Mouse (Mus musculus): ENCODE measurements around the gene Apol11a. TPM values are rescaled to one million over a fixed set of nuclear protein-coding genes. Genes with fewer than 3 reads are reported as not detected.
A peak's percentile ranks its signal among the peaks of the same experiment; 100 is the strongest.
"Not testable (repeated sequence)": the region's sequence is repeated elsewhere in the genome, so short reads cannot be mapped to it uniquely, and the experiment has no call there.

The Apol11a gene
- polyA plus RNA-seq, 1 experiment from 2014 or later, result not detected

DNA sequence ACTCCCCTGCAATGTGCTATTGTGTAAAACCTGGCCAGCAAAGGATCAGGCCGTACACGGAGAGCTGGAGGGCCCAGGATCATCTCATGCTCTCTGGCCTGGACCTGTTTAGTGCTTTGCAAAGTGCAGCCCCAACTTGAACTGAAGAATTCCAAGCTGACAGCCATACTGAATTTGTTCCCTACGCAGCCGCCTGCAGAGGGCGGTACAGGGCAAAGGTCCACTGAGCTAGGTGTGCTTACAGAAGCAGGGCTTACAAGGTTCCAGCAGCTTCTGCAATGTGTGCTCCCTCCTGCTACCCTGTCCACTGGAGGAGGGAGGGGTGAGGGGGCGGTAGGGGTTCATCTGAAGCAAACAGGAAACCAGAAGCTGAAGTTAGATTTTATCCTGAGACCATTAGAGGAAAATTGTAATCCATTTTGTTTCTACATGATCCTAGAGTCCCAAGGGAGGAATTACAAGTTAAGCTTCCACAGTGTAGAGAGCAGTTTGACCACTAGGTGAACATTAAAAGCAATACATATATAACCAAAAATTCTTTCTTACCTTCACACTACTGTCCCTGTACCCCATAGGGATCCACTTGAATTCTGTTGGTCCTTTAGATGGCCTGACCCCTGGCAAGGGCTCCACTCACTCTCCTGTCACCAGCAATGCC, 15.2 kb downstream of the Apol11a start:
- peak; percentile 74 for DNase-seq
- H3K36me3 ChIP-seq (ENCODE audit: insufficient read depth); H3K4me3 ChIP-seq (ENCODE audit: low read depth, low read length); H3K9me3 ChIP-seq (ENCODE audit: low read depth, low read length); H3K27ac ChIP-seq (ENCODE audit: low read depth); ATAC-seq (ENCODE audit: insufficient read depth); H3K27me3 ChIP-seq (ENCODE audit: insufficient read depth, low read length); H3K9ac ChIP-seq; H3K4me1 ChIP-seq (ENCODE audit: insufficient read depth); H3K4me2 ChIP-seq: not testable (repeated sequence)
- peak; percentile 73 for TF ChIP-seq CTCF (IDR thresholded peaks at IDR 0.05; ENCODE audit: low read depth)
- WGBS, result 8% methylated on average over 6 of the region's 6 CpGs

DNA sequence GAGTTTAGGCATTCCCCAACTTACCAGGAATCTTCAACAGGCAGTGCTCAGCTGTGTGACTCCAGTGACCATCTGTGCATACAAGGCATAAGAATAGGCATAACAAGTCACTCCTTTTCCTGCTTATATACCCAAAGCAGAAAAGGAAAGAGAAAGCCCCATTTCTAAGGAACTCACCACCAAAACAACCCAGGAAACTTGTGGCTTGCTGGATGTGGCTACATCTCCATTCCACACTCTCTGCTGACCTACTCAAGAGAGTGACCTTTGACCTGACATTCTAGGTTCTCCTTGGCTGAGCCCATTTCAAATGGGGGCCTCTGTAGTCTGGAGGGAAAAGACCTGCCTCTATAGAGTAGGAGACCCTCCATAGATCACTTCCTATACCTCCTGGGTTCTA, 25.1 kb downstream of the Apol11a start, which contains the start of gene Apol7c:
Gene Apol7c (minus strand): TSS at position 101 of the 400 bp plus-strand sequence.
- Histone ChIP-seq H3K36me3 (ENCODE audit: insufficient read depth) (no peaks in the 10 kb centered on the region), H3K27me3 (ENCODE audit: insufficient read depth, low read length) (no peaks in the 10 kb centered on the region), H3K9me3 (ENCODE audit: low read depth, low read length) (no peaks in the 10 kb centered on the region), H3K4me2 (no peak within 1 kb of the TSS), H3K4me1 (ENCODE audit: insufficient read depth) (no peaks in the 10 kb centered on the region), H3K27ac (ENCODE audit: low read depth) (no peak within 1 kb of the TSS), H3K4me3 (ENCODE audit: low read depth, low read length) (no peak within 1 kb of the TSS), H3K9ac (no peak within 1 kb of the TSS)
- DNase-seq (no peak), ATAC-seq (ENCODE audit: insufficient read depth) (no peak)
- no peak for TF ChIP-seq CTCF (IDR thresholded peaks at IDR 0.05; ENCODE audit: low read depth)

DNA sequence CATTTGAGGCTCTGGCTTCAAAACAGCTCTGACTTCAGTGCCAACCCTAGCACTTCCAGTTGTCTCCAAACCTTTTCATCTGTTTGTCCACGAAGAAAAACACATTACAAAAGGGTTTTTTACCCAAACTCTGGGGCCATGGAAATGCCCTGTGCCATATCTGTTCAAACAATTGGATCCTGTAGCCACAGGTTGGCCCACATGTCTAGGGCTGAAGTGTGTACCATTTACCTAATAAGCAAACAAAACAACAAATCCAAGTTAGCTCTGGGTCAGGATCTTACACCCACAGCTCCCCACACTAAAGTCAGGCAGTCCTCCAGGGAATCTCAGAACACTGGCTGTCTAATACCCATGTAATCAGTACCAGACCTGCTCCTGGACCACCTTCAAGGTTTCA, 31.1 kb downstream of the Apol11a start:
- not testable (repeated sequence) for H3K4me3 ChIP-seq (ENCODE audit: low read depth, low read length); H3K27me3 ChIP-seq (ENCODE audit: insufficient read depth, low read length); H3K9me3 ChIP-seq (ENCODE audit: low read depth, low read length); H3K36me3 ChIP-seq (ENCODE audit: insufficient read depth); ATAC-seq (ENCODE audit: insufficient read depth); H3K4me2 ChIP-seq; H3K27ac ChIP-seq (ENCODE audit: low read depth); DNase-seq; H3K9ac ChIP-seq; H3K4me1 ChIP-seq (ENCODE audit: insufficient read depth)
- WGBS, result 28% methylated on average over 1 of the region's 1 CpGs

- H3K9me3 ChIP-seq (ENCODE audit: low read depth, low read length), result no peaks in the 10 kb centered on the region
- H3K27me3 ChIP-seq (ENCODE audit: insufficient read depth, low read length), result no peaks in the 10 kb centered on the region
- no peak within 1 kb of the TSS for H3K4me3 ChIP-seq (ENCODE audit: low read depth, low read length)
- H3K4me1 ChIP-seq (ENCODE audit: insufficient read depth), result no peaks in the 10 kb centered on the region
- no peak within 1 kb of the TSS for H3K27ac ChIP-seq (ENCODE audit: low read depth)
- no peak for TF ChIP-seq CTCF (IDR thresholded peaks at IDR 0.05; ENCODE audit: low read depth)
- no peak for DNase-seq
- H3K4me2 ChIP-seq, result no peak within 1 kb of the TSS
- H3K36me3 ChIP-seq (ENCODE audit: insufficient read depth), result no peaks in the 10 kb centered on the region
- no peak within 1 kb of the TSS for H3K9ac ChIP-seq
- ATAC-seq (ENCODE audit: insufficient read depth), result no peak
Observed at GRCm38 (mm10) chr15:77561792-77562191, 53.7 kb downstream of the Apol11a start, which contains the start of gene 1700025B11Rik. Gene 1700025B11Rik (minus strand): TSS chr15:77561892.

- TF ChIP-seq CTCF (IDR thresholded peaks at IDR 0.05; ENCODE audit: low read depth), result no peak
- Histone ChIP-seq H3K9ac (no peak overlapping the region), H3K4me3 (ENCODE audit: low read depth, low read length) (no peak overlapping the region), H3K4me1 (ENCODE audit: insufficient read depth) (no peaks in the 10 kb centered on the region), H3K9me3 (ENCODE audit: low read depth, low read length) (no peaks in the 10 kb centered on the region), H3K27me3 (ENCODE audit: insufficient read depth, low read length) (no peaks in the 10 kb centered on the region), H3K4me2 (no peak overlapping the region), H3K27ac (ENCODE audit: low read depth) (no peak overlapping the region), H3K36me3 (ENCODE audit: insufficient read depth) (no peaks in the 10 kb centered on the region)
- ATAC-seq (ENCODE audit: insufficient read depth) (no peak), DNase-seq (no peak)
Observed at GRCm38 (mm10) chr15:77563219-77563618, 55.1 kb downstream of the Apol11a start.

Other genes starting within 250 kb of the Apol11a start
- gene Rbfox2, start 201.3 kb upstream of the Apol11a start, polyA plus RNA-seq (2014; fragmentation: Nextera tagmentation; extraction: Ambion mirVana), result 51.9 and 55.8 TPM in 2 replicates
- not detected in 2 replicates for gene Apol7a, start 109.2 kb upstream of the Apol11a start, polyA plus RNA-seq (2014; fragmentation: Nextera tagmentation; extraction: Ambion mirVana)
- gene Apol9a, start 97.1 kb upstream of the Apol11a start, polyA plus RNA-seq (2014; fragmentation: Nextera tagmentation; extraction: Ambion mirVana), result not detected in 2 replicates
- gene Apol7b, start 60.8 kb upstream of the Apol11a start, polyA plus RNA-seq (2014; fragmentation: Nextera tagmentation; extraction: Ambion mirVana), result not detected in 2 replicates
- gene Apol10a, start 31.2 kb upstream of the Apol11a start, polyA plus RNA-seq (2014; fragmentation: Nextera tagmentation; extraction: Ambion mirVana), result not detected in 2 replicates
- gene Apol7c, start 25.0 kb downstream of the Apol11a start, polyA plus RNA-seq (2014; fragmentation: Nextera tagmentation; extraction: Ambion mirVana), result not detected in 2 replicates
- not detected in 2 replicates for gene 1700025B11Rik, start 53.6 kb downstream of the Apol11a start, polyA plus RNA-seq (2014; fragmentation: Nextera tagmentation; extraction: Ambion mirVana)
- 0.08 TPM in 1 of 2 replicates, not detected in the other for gene Apol10b, start 87.9 kb downstream of the Apol11a start, polyA plus RNA-seq (2014; fragmentation: Nextera tagmentation; extraction: Ambion mirVana)
- not detected in 2 replicates for gene Gm36245, start 91.0 kb downstream of the Apol11a start, polyA plus RNA-seq (2014; fragmentation: Nextera tagmentation; extraction: Ambion mirVana)
- gene Apol11b, start 135.0 kb downstream of the Apol11a start, polyA plus RNA-seq (2014; fragmentation: Nextera tagmentation; extraction: Ambion mirVana), result 0.09 TPM in 1 of 2 replicates, not detected in the other
- gene Apol7e, start 190.6 kb downstream of the Apol11a start, polyA plus RNA-seq (2014; fragmentation: Nextera tagmentation; extraction: Ambion mirVana), result not detected in 2 replicates
- gene Apol9b, start 220.8 kb downstream of the Apol11a start, polyA plus RNA-seq (2014; fragmentation: Nextera tagmentation; extraction: Ambion mirVana), result not detected in 2 replicates
- not detected in 2 replicates for gene Apol8, start 248.7 kb downstream of the Apol11a start, polyA plus RNA-seq (2014; fragmentation: Nextera tagmentation; extraction: Ambion mirVana)

Measured in lung, embryonic 14.5 days (tissue).